Comparison of ENCODE assay signal across 22 mouse cellular contexts in genomic region chr4:46720070-46720469, GRCm38 (mm10).
A peak's percentile ranks its signal among the peaks of the same experiment; 100 is the strongest.
DNase-seq lines count a peak whose midpoint lies in the region; TF ChIP-seq lines count a peak whose summit lies in the region.
"Had no signal": no experiment of that assay in that cellular context is flagged by ENCODE, and none has a peak within 500 bp of the region (broad histone marks: within the 10 kb centered on the region; RNA-seq: fewer than 3 reads in every experiment).

No protein-coding gene starts in this region.

- H3K4me1 ChIP-seq in lung, adult 2 months (ENCODE audit: control insufficient read depth, insufficient read depth, low read length): no peaks in the 10 kb centered on the region
- H3K4me1 ChIP-seq: embryonic facial prominence, embryonic 15.5 days; lung, embryonic 15.5 days; stomach, embryonic 15.5 days had no signal

- no peak overlapping the region for H3K27ac ChIP-seq in gastrocnemius, adult 2 months
- H3K27ac ChIP-seq in layer of hippocampus, adult 2 months: no peak overlapping the region
- H3K27ac ChIP-seq: embryonic facial prominence, embryonic 10.5 days; embryonic facial prominence, embryonic 15.5 days; forebrain, embryonic 13.5 days; hindbrain, embryonic 13.5 days; limb, embryonic 13.5 days; liver, embryonic 14.5 days; lung, embryonic 15.5 days; macrophage; stomach, embryonic 15.5 days had no signal

- H3K4me3 ChIP-seq in gastrocnemius, adult 2 months: no peak overlapping the region
- no peak overlapping the region for H3K4me3 ChIP-seq in layer of hippocampus, adult 2 months
- H3K4me3 ChIP-seq in lung, adult 2 months (replicated peaks; ENCODE audit: extremely low read depth, low read depth, low read length): no peak overlapping the region
- H3K4me3 ChIP-seq: embryonic facial prominence, embryonic 10.5 days; embryonic facial prominence, embryonic 15.5 days; forebrain, embryonic 13.5 days; heart, embryonic 12.5 days; hindbrain, embryonic 13.5 days; limb, embryonic 13.5 days; lung, embryonic 15.5 days; stomach, embryonic 15.5 days had no signal

- peak; percentile 39 for TF ChIP-seq CTCF in gastrocnemius, adult 2 months (IDR thresholded peaks at IDR 0.05)
- peak; percentile 75 for TF ChIP-seq CTCF in layer of hippocampus, adult 2 months (conservative IDR thresholded peaks at IDR 0.05)
- no peak for TF ChIP-seq CTCF in lung, adult 2 months (IDR thresholded peaks at IDR 0.05; ENCODE audit: insufficient read depth, low read length)

- intact Hi-C loops in gastrocnemius, adult 2 months (cut with DNase I): no loop called here

- no peak for DNase-seq in gastrocnemius, adult 2 months
- no peak for DNase-seq in gastrocnemius, postnatal 25 days
- no peak for DNase-seq in layer of hippocampus, adult 2 months (ENCODE audit: low spot score in 2 of 2)
- DNase-seq in layer of hippocampus, adult 9-11 months: no peak
- peak; percentile 7 for DNase-seq in lung, postnatal 36 days
- no peak for DNase-seq in lung, adult 2 months
- DNase-seq: adrenal gland, postnatal 25 days; gastrocnemius, postnatal 14 days; heart, adult 11 months; kidney, postnatal 36 days; midbrain, embryonic 14.5 days; right cerebral cortex, postnatal 25 days had no signal

- no peak for TF ChIP-seq POLR2A in lung, adult 2 months (IDR thresholded peaks at IDR 0.05; ENCODE audit: borderline replicate concordance, extremely low read depth, low read depth, low read length)

- 45% methylated on average over 1 of the region's 1 CpGs for WGBS in lung, adult 2 months
